Mouse (Mus musculus): Measurements from ENCODE around the gene Trim67.
A peak's percentile ranks its signal among the peaks of the same experiment; 100 is the strongest.

Gene Trim67

GRCm38 (mm10) chr8:124795781-124796488, 3.0 kb downstream of the Trim67 start:
- no peak for DNase-seq

- DNase-seq: no peak
Measured at GRCm38 (mm10) chr8:124800542-124800941, 7.7 kb downstream of the Trim67 start.

- no peak for DNase-seq
Measured at GRCm38 (mm10) chr8:124803824-124804702, 11.2 kb downstream of the Trim67 start.

DNA sequence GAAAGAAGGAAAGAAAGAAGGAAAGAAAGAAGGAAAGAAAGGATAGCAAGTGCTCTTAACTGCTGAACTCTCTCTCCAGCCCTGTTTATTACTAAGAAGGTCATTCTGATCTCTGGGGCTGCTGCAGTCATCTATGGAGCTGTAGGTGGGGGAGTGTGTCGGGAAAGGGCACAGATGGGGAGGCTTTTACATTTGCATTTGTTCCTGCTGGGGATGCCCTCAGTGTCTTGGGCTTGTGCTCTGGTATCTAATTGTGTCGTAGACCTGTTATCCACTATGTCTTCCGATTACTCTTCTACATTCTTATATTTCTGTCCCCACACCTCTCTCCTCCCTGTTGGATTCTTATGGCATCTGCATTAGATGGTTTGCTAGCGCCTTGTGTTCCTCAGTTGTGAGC, 13.1 kb downstream of the Trim67 start:
- DNase-seq: no peak

DNA sequence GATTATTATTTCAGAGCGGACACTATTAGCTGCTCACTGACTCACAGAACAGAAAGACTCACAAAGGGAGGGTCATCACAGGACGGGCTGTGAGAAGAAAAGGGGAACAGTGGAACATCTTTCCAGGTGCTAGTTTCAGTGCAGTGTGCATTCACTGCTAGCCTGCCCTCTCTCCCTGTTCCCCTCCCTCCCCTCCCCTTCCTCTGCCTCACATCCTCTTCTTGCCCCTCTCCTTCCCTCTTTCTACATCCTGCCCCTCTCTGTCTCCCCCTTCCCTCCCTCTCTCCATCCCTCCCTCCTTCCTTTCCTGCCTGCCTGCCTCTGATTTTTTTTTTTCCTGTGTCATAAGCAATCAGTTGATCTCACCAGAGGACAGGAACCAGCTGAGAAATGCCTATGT, 16.5 kb downstream of the Trim67 start:
- DNase-seq: no peak

DNA sequence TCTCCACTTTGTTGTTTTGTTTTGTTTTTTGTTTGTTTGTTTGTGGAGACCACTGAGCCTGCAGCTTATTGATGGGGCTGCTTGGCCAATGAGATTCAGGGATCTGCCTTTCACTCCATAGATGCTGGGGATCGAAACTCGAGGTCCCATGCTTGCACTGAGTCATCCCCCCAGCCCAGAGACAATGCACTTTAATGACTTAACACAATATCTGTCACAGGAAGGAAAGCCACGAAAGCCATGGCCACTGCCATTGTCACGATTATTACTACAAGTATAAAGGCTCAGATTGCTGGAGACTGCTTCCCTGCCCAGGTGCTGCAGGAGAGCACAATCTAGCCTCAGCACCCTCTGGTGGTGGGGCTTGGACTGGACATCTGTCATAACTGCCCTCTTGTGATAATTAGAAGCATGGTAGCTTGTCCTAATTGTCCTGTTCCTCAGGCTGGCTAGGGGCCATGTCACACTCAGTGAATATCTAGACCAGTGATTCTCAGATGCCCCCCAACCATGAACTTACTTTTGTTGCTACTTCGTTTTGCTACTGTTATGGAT, 17.2 kb downstream of the Trim67 start:
- DNase-seq: no peak

DNA sequence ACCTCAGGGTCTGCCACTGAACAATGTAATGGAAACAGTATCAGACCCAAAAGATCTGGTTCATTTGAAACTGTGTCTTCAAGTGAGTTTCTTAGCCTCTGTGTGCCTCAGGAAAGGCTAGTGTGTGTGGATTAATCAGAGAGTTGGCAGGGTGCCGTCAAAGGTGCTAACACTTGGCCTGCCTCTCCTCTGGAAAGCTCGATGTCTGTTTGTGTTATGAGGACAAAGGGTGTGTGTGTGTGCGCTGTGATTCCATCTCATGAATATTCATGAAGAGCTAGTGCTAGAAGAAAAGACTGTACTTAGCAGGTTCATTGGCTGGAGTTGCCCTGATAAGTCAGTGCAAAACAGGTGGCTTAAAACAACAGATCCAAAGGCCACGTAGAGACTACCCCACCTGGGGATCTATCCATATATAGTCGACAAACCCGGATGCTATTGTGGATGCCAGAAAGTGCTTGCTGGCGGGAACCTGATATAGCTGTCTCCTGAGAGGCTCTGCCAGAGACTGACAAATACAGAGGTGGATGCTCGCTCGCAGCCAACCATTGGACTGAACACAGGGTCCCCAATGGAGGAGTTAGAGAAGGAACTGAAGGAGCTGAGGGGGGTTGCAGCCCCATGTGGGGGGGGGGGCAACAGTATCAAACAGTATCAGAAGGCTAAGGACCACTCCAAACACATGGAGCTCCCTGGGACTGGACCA, 17.9 kb downstream of the Trim67 start:
- no peak for DNase-seq

GRCm38 (mm10) chr8:124813326-124813725, 20.4 kb downstream of the Trim67 start:
- no peak for DNase-seq

DNA sequence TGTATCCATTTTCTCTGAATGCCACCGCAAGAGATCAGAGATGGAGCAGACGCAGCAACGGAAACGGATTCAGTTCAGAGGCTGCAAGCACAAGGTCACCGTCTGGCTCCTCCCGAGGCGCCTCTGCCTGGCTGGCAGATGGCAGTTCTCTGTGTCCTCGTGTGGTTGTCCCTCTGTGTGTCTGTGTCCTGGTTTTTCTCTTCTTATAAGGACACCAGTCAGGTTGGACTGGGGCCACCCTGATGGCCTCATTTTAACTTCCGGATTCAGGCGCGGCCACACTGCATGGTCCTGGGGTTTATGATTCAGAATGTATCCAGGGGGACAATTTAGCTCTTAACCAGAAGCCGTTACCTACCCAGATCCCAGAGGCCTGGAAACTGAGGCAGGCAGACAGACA, 23.0 kb downstream of the Trim67 start:
- DNase-seq: no peak

- DNase-seq: no peak
Measured at GRCm38 (mm10) chr8:124816866-124817265, 24.0 kb downstream of the Trim67 start.

DNA sequence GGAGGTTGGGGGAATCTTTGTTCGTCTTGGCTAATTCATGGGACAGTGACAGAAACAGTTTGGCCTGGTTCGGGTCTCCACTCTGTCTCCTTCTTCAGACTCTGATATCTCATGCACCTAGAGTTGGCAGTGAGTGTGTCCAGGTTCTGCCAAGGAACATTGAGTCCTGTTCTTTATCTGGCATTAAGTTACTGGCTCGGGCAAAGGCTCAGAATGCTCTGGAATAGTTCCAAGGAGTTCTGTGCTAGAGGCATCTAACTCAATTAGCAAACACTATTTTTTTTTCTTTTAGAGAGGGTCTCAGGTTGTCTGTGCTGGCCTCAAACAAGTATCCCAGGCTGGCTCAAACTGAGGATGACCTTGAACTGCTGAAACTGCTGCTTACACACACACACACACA, 24.5 kb downstream of the Trim67 start:
- DNase-seq: no peak

GRCm38 (mm10) chr8:124819612-124820115, 26.8 kb downstream of the Trim67 start:
- DNase-seq: no peak

DNA sequence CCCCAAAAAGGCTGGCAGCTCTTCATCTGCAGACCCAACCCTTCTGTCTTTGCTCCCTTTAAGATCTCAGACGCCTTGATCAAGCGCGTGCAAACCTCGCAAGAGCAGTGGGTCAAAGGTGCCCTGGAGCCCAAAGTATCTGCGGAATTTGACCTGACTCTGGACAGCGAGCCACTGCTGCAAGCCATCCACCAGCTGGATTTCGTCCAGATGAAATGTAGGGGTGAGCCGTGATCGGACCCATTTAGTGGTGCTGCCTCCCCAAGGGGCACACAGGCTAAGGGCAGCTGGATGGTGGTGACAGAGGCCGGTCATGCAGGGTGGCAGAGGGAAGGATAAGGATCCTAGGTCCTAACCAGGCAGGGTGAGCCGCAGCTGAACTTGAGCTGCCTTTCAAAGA, 27.2 kb downstream of the Trim67 start:
- DNase-seq: no peak

DNA sequence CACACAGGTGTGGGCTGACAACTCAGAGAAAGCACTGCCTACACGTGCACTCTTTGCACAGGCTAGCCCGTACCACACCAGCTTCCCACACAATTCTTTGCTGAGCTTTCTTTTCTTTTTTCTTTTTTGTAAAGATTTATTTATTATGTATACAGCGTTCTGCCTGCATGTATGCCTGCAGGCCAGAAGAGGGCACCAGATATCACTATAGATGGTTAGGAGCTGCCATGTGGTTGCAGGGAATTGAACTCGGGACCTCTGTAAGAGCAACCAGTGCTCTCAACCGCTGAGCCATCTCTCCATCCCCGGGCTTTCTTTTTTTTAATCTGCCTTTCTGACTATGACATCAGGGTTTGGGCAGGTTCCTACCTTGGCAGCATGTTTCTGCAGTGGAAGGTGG, 30.6 kb downstream of the Trim67 start:
- DNase-seq: no peak

DNA sequence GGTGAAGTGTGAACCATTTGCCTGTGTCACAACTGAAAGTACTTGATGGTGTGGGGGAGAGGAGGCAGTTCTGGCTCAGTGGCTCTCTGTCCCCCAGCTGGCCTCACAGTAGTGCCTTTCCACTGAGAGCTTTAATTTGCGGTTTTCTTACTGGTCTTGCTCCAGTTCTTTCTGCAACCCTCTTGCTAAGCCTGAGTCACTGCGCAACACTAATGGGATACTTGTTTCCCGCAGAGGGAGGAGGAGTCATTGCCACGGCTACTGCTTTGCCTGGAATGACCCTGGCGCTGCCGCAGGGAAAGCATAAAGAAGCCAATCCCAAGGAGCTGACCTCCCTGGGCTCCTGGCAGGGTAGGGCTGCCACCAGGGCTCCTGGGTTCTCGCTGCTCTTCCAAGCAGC, 33.8 kb downstream of the Trim67 start:
- DNase-seq: peak; percentile 63 to 75

- peak; percentile 46 to 60 for DNase-seq
Measured at GRCm38 (mm10) chr8:124827387-124827786, 34.5 kb downstream of the Trim67 start.

DNA sequence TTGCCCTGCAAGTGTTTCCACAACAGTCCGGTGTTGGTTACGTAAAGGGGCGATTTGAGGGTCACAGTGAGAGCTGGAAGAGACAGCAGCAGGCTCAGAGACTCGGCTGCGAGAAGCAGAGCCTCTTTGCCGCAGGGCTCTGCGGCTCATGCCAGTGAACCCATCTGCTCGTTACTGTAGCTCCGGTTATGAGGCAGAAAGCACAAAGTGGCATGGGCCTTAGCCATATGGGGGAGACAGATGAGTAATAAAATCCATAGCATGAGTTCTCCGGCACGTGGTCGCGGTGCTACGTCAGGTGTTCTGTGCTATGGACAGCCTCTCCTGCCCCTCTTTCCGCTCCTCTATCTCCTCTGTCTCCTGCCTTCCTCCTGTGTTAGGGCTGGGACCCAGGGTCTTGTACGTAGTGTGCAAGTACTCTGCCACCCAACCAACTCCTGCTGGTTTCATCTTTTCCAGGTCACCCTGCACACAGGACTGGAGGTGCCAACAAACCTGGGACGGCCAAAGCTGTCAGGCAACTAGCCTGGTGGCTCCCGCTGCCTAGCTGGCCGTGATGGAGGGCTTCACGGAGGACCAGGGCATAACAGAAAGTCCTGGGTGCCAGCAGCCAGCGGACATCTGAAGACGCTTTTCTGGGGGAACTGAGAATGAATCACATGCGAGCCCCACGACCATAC, 35.8 kb downstream of the Trim67 start:
- no peak for DNase-seq

DNA sequence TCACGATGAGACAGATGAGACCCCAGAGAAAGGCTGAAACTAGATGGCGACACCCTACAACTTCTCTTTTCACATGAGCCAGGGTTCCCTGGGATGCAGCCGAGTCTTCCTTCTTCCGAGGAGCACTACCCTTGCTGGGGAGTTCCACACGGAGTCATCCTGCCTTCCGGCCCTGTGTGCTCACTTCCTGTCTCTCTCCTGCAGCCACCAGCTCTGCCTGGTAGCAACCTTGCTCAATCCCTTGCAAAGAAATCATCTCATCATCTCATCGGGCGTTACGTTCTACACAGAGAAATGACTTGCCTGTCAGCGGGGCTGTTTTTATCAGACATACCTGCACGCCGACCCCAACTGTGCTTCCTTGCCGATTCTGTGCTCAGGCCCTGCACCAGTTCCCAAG, 37.2 kb downstream of the Trim67 start:
- no peak for DNase-seq

DNA sequence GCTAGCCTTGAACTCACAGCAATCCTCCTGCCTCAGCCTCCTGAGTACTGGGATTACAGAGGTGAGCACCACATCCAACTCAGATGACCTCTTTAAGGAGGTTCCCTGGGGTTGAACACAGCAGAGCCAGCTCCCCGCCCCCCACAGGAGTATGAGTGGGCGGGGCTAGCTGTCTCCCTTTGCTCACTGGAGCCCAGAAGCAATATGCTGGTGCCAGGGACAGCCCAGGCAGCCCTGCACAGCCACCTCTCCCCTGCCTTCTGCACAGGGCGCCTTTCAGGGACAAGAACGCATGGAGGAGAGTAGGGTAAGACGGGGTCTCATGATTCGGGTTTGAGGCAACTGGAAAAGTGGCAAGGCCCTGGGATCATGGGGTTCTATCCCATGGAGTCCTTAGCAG, 38.6 kb downstream of the Trim67 start:
- DNase-seq: no peak

DNA sequence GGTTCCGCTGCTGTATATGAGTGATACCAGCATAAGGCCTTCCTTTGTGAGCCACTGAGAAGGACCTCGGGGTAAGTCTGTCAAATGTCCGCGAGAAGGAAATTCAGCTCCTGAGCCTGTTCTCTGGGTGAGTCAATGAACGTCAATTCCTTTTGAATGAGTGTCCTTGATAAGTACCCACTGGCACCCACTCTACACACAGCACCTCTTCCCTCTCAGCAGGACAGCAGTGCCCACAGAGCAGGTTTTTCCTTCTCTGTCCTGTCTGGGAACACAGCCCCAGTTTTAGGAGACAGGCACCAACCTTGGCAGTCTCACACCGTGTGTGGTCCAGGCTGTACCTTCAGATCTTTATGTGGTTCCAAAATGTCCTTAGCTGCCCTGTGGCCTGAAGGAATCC, 39.0 kb downstream of the Trim67 start:
- DNase-seq: no peak

DNA sequence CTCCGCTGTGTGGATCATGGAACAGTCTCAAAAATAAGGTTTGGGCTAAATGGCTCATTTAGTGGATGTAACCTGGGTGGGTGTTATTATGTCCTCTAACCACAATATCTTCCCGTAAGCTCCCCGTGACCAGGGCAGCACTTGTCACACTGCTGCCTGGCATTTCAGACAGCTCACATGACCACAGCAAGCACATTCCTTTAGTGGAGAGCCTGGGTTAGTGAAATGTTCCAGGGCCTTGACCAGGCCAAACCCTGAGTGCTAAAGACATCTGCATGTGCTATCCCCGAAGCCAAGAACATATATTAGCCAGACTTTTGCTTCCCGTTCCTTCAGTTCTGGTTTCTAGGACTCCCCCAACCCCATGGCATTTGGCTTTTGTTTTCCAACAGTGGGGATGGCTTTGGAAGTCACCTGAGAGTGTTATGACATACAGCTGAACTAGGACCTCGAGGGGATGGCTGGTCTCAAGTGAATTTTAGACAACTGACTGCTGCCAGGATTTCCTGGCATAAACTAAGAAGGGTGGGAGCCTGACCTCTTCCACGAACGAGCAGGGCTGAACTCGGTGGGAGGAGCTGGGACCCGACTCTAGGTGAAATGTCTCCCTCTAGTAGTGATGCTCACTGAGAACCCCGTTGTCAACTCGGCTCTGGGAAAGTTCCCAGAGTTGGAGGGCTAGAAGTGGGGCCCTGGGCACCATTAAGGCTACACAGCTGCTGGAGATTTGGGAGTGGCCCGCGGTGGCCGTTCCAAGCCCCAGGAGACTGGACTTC, 40.7 kb downstream of the Trim67 start:
- peak; percentile 45 to 46 for DNase-seq

- DNase-seq: no peak
Measured at GRCm38 (mm10) chr8:124835848-124836247, 43.0 kb downstream of the Trim67 start.
